Mouse (Mus musculus) MEL (cell line): ENCODE results near the gene Hsd17b14. TPM values are rescaled to one million over a fixed set of nuclear protein-coding genes. Genes with fewer than 3 reads are reported as not detected.

Experiments used
- DNase-seq: peaks from one replicate; pipeline ENCODE4 v3.0.0; 2011; ENCODE audit warnings: low read depth, low spot score
- H3K27ac ChIP-seq: 2 replicates; pipeline ENCODE4 v1.5.1; 2012; ENCODE audit warnings: low read depth, mild to moderate bottlenecking, control low read depth, low read length, moderate library complexity; ENCODE audit not compliant: control insufficient read depth
- H3K27me3 ChIP-seq, 2 experiments: fragments of 150-350 bp in 1 of 2; sonication (generic) in 1 of 2; 2 replicates each; pipeline ENCODE4 v1.6.1; 2012; ENCODE audit warnings: low read length in 2 of 2, mild to moderate bottlenecking in 2 of 2, improper control_type of control experiment in 1 of 2, moderate library complexity in 1 of 2; ENCODE audit not compliant: insufficient read depth in 2 of 2, control insufficient read depth in 1 of 2
- H3K36me3 ChIP-seq, 2 experiments: 2 replicates each; pipeline ENCODE4 v1.6.1; 2012 to 2014; ENCODE audit warnings: low read length in 2 of 2, improper control_type of control experiment in 1 of 2, inconsistent platforms in 1 of 2, mild to moderate bottlenecking in 1 of 2; ENCODE audit not compliant: insufficient read depth in 2 of 2, control insufficient read depth in 1 of 2
- H3K4me1 ChIP-seq, 2 experiments: fragments of 150-350 bp in 1 of 2; sonication (generic) in 1 of 2; 2 replicates each; pipeline ENCODE4 v1.6.1; 2012; ENCODE audit warnings: low read length in 2 of 2, improper control_type of control experiment in 1 of 2, mild to moderate bottlenecking in 1 of 2; ENCODE audit not compliant: insufficient read depth in 2 of 2, control insufficient read depth in 1 of 2
- H3K4me3 ChIP-seq, 2 experiments: fragments of 150-350 bp in 1 of 2; sonication (generic) in 1 of 2; 2 replicates each; pipeline ENCODE4 v1.5.1; 2012; ENCODE audit warnings: low read depth in 2 of 2, low read length in 2 of 2, mild to moderate bottlenecking in 2 of 2, moderate library complexity in 2 of 2, control low read depth in 1 of 2, improper control_type of control experiment in 1 of 2; ENCODE audit not compliant: control insufficient read depth in 1 of 2, insufficient read depth in 1 of 2
- H3K79me2 ChIP-seq: 2 replicates; pipeline ENCODE4 v1.6.1; 2012; ENCODE audit warnings: mild to moderate bottlenecking, low read length, moderate library complexity; ENCODE audit not compliant: control insufficient read depth, poor library complexity, insufficient read depth
- H3K9ac ChIP-seq: 2 replicates; pipeline ENCODE4 v1.6.1; 2012; ENCODE audit warnings: low read depth, mild to moderate bottlenecking, control low read depth, low read length, moderate library complexity; ENCODE audit not compliant: control insufficient read depth, poor library complexity, severe bottlenecking
- H3K9me3 ChIP-seq: fragments of 150-350 bp; sonication (generic); replicated peaks from 2 replicates; pipeline ENCODE4 v1.6.1; 2012; ENCODE audit warnings: mild to moderate bottlenecking, low read length, improper control_type of control experiment, moderate library complexity; ENCODE audit not compliant: insufficient read depth
- BHLHE40 ChIP-seq: IDR thresholded peaks from 2 replicates; pipeline ENCODE4 v1.6.1; 2012; ENCODE audit warnings: low read depth, mild to moderate bottlenecking, inconsistent platforms, low read length, improper control_type of control experiment, borderline replicate concordance
- CHD1 ChIP-seq: IDR thresholded peaks from 2 replicates; pipeline ENCODE4 v1.6.1; 2012; ENCODE audit warnings: low read depth, mild to moderate bottlenecking, inconsistent platforms, low read length, improper control_type of control experiment
- CHD2 ChIP-seq: IDR thresholded peaks from 2 replicates; pipeline ENCODE4 v1.6.1; 2011; ENCODE audit warnings: low read length, improper control_type of control experiment
- CTCF ChIP-seq, 3 experiments: IDR thresholded peaks in 2 of 3; conservative IDR thresholded peaks in 1 of 3; 2 replicates each; pipeline ENCODE4 v1.5.1; 2011 to 2012; ENCODE audit warnings: low read length in 3 of 3, low read depth in 2 of 3, mild to moderate bottlenecking in 2 of 3, improper control_type of control experiment in 1 of 3, inconsistent platforms in 1 of 3, mixed read lengths in 1 of 3, moderate library complexity in 1 of 3; ENCODE audit not compliant: control insufficient read depth in 1 of 3, insufficient read depth in 1 of 3, poor library complexity in 1 of 3, severe bottlenecking in 1 of 3
- E2F4 ChIP-seq: IDR thresholded peaks from 2 replicates; pipeline ENCODE4 v1.6.1; 2011; ENCODE audit warnings: low read depth, low read length, improper control_type of control experiment, borderline replicate concordance
- ELF1 ChIP-seq: IDR thresholded peaks from 2 replicates; pipeline ENCODE4 v1.6.1; 2014; ENCODE audit warnings: low read depth, mild to moderate bottlenecking, inconsistent platforms, low read length, improper control_type of control experiment, moderate library complexity
- EP300 ChIP-seq, 2 experiments: IDR thresholded peaks; 2 replicates each; pipeline ENCODE4 v1.6.1; 2011; ENCODE audit warnings: improper control_type of control experiment in 2 of 2, low read length in 2 of 2, low read depth in 1 of 2, mild to moderate bottlenecking in 1 of 2
- ETS1 ChIP-seq: IDR thresholded peaks from 2 replicates; pipeline ENCODE4 v1.6.1; 2012; ENCODE audit warnings: low read depth, mild to moderate bottlenecking, inconsistent platforms, low read length, improper control_type of control experiment, moderate library complexity
- GABPA ChIP-seq: IDR thresholded peaks from 2 replicates; pipeline ENCODE4 v1.6.1; 2012; ENCODE audit warnings: low read depth, mild to moderate bottlenecking, inconsistent platforms, low read length, improper control_type of control experiment, moderate library complexity
- GATA1 ChIP-seq: IDR thresholded peaks from 2 replicates; pipeline ENCODE4 v1.6.1; 2011; ENCODE audit warnings: low read depth, low read length, improper control_type of control experiment
- HCFC1 ChIP-seq: IDR thresholded peaks from 2 replicates; pipeline ENCODE4 v1.6.1; 2012; ENCODE audit warnings: low read depth, mild to moderate bottlenecking, inconsistent platforms, low read length, improper control_type of control experiment, moderate library complexity
- MAFK ChIP-seq: IDR thresholded peaks from 2 replicates; pipeline ENCODE4 v1.6.1; 2011; ENCODE audit warnings: low read depth, mild to moderate bottlenecking, low read length, improper control_type of control experiment, borderline replicate concordance
- MAX ChIP-seq: IDR thresholded peaks from 2 replicates; pipeline ENCODE4 v1.6.1; 2011; ENCODE audit warnings: low read length, improper control_type of control experiment
- MAZ ChIP-seq: IDR thresholded peaks from 2 replicates; pipeline ENCODE4 v1.6.1; 2012; ENCODE audit warnings: low read depth, mild to moderate bottlenecking, inconsistent platforms, low read length, improper control_type of control experiment
- MEF2A ChIP-seq: IDR thresholded peaks from 2 replicates; pipeline ENCODE4 v1.6.1; 2014; ENCODE audit warnings: low read depth, mild to moderate bottlenecking, inconsistent platforms, low read length, improper control_type of control experiment; ENCODE audit not compliant: poor library complexity, insufficient replicate concordance, severe bottlenecking; ENCODE audit errors: extremely low read depth
- MXI1 ChIP-seq: IDR thresholded peaks from 2 replicates; pipeline ENCODE4 v1.6.1; 2011; ENCODE audit warnings: mild to moderate bottlenecking, low read depth, low read length, improper control_type of control experiment
- MYB ChIP-seq: IDR thresholded peaks from 2 replicates; pipeline ENCODE4 v1.6.1; 2011; ENCODE audit warnings: mild to moderate bottlenecking, low read depth, low read length, improper control_type of control experiment
- MYC ChIP-seq: IDR thresholded peaks from 2 replicates; pipeline ENCODE4 v1.6.1; 2011; ENCODE audit warnings: low read depth, mild to moderate bottlenecking, low read length, improper control_type of control experiment, moderate library complexity
- NELFE ChIP-seq: IDR thresholded peaks from 2 replicates; pipeline ENCODE4 v1.6.1; 2011; ENCODE audit warnings: low read depth, low read length, improper control_type of control experiment
- NRF1 ChIP-seq: IDR thresholded peaks from 2 replicates; pipeline ENCODE4 v1.6.1; 2014; ENCODE audit warnings: low read depth, mild to moderate bottlenecking, inconsistent platforms, low read length, improper control_type of control experiment, moderate library complexity; ENCODE audit not compliant: poor library complexity, insufficient read depth, severe bottlenecking
- POLR2A ChIP-seq, 2 experiments: IDR thresholded peaks; 2 replicates each; pipeline ENCODE4 v1.6.1; 2011 to 2012; ENCODE audit warnings: low read length in 2 of 2, mild to moderate bottlenecking in 2 of 2, control low read depth in 1 of 2, improper control_type of control experiment in 1 of 2, low read depth in 1 of 2, moderate library complexity in 1 of 2; ENCODE audit not compliant: control insufficient read depth in 1 of 2, insufficient read depth in 1 of 2, poor library complexity in 1 of 2
- POLR2AphosphoS2 ChIP-seq: IDR thresholded peaks from 2 replicates; pipeline ENCODE4 v1.6.1; 2011; ENCODE audit warnings: low read length, improper control_type of control experiment
- POLR2AphosphoS5 ChIP-seq: IDR thresholded peaks from 2 replicates; pipeline ENCODE4 v1.6.1; 2012; ENCODE audit warnings: low read depth, borderline replicate concordance, mild to moderate bottlenecking, inconsistent platforms, low read length, moderate library complexity, mixed read lengths
- RCOR1 ChIP-seq: IDR thresholded peaks from 2 replicates; pipeline ENCODE4 v1.6.1; 2012; ENCODE audit warnings: low read depth, mild to moderate bottlenecking, inconsistent platforms, low read length, improper control_type of control experiment
- SIN3A ChIP-seq: IDR thresholded peaks from 2 replicates; pipeline ENCODE4 v1.6.1; 2012; ENCODE audit warnings: low read length, improper control_type of control experiment, inconsistent platforms
- TAL1 ChIP-seq: IDR thresholded peaks from 2 replicates; pipeline ENCODE4 v1.6.1; 2012; ENCODE audit warnings: mild to moderate bottlenecking, inconsistent platforms, low read length, moderate library complexity, mixed read lengths
- TBP ChIP-seq: IDR thresholded peaks from 2 replicates; pipeline ENCODE4 v1.8.0; 2011; ENCODE audit warnings: low read depth, low read length, improper control_type of control experiment
- TCF12 ChIP-seq: IDR thresholded peaks from 2 replicates; pipeline ENCODE4 v1.6.1; 2014; ENCODE audit warnings: low read depth, mild to moderate bottlenecking, inconsistent platforms, low read length, improper control_type of control experiment, moderate library complexity
- UBTF ChIP-seq: IDR thresholded peaks from 2 replicates; pipeline ENCODE4 v1.6.1; 2012; ENCODE audit warnings: low read depth, mild to moderate bottlenecking, inconsistent platforms, low read length, improper control_type of control experiment, moderate library complexity, borderline replicate concordance; ENCODE audit not compliant: insufficient read depth
- USF1 ChIP-seq: IDR thresholded peaks from 2 replicates; pipeline ENCODE4 v1.6.1; 2014; ENCODE audit warnings: low read depth, mild to moderate bottlenecking, inconsistent platforms, low read length, improper control_type of control experiment, moderate library complexity
- ZC3H11A ChIP-seq: IDR thresholded peaks from 2 replicates; pipeline ENCODE4 v1.6.1; 2012; ENCODE audit warnings: low read depth, mild to moderate bottlenecking, inconsistent platforms, low read length, improper control_type of control experiment
- ZMIZ1 ChIP-seq: IDR thresholded peaks from 2 replicates; pipeline ENCODE4 v1.6.1; 2012; ENCODE audit warnings: low read depth, mild to moderate bottlenecking, inconsistent platforms, low read length, improper control_type of control experiment, moderate library complexity
- ZNF384 ChIP-seq: IDR thresholded peaks from 2 replicates; pipeline ENCODE4 v1.6.1; 2012; ENCODE audit warnings: low read depth, mild to moderate bottlenecking, inconsistent platforms, low read length, improper control_type of control experiment
- polyA plus RNA-seq, 2 experiments: library from polyadenylated mRNA; stranded (reverse) in 1 of 2; unstranded in 1 of 2; fragments of >175 nt in 1 of 2; fragments of >200 nt in 1 of 2; gene quantifications; 2 replicates each; pipeline versions ENCODE4 v1.2.1 to v1.2.4; 2012; ENCODE audit warnings: low replicate concordance in 2 of 2, low read depth in 1 of 2; ENCODE audit not compliant: insufficient read length in 2 of 2, insufficient read depth in 1 of 2, missing spikeins in 1 of 2
- total RNA-seq: library from RNA; depleted of rRNA; stranded (reverse); fragments of 300-350 nt; gene quantifications from 2 replicates; pipeline ENCODE4 v1.2.3, GENCODE M21; 2012

Gene Hsd17b14
- total and polyA plus RNA-seq, 3 experiments = 2.0 to 9.3 TPM; not detected in 1

DNA sequence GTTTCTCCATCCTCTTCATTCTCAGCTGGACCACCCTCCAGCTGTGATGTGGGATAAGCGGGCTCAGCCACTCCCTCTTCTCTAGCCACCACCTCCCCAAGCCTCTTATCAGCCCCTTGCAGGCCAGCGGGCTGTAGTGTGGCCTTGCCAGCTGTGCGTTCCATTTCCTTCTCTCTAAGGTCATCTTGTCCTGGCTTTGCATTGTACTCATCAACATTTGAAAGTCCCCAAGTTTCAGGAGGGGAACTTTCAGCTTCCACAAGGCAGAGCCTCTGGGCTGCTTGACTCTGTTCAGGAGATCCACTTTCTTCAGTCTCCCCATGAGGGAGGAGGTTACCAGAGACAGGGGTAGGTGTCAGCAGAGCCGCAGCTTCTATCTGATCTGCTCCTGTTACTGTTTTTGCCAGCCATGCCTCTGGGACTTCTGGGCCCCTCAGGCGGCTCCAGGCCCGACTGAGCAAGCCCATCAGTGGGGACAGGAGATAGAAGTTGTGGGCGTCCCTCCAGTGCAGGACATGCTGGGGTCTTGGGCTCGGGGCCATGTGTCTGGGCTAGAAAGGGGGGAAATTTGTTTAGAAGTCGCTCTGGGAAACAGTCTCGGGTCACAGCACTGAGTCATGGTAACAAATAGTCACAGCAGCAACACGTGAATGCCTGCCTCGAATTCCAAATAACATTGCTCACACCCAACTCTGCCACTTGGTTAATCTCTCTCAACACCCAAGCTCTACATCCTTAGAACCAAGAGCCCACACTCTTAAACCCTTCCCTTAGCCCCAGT lies 29.7 kb upstream of the Hsd17b14 start:
- TF ChIP-seq E2F4 (no peak), ETS1 (peak; percentile 100), MYC (peak; percentile 57; the same call in 1 of the 2 replicates), GABPA (no peak), TCF12 (peak; percentile 99), POLR2AphosphoS2 (no peak), RCOR1 (peak; percentile 23; the same call in 1 of the 2 replicates), BHLHE40 (peak; percentile 58; the same call in 1 of the 2 replicates), CTCF (IDR thresholded peaks at IDR 0.05 in 2 of 3, conservative IDR thresholded peaks at IDR 0.05 in 1 of 3; ENCODE audit: control insufficient read depth in 1 of 3, insufficient read depth in 1 of 3, low read depth in 2 of 3, low read length in 3 of 3, poor library complexity in 1 of 3, severe bottlenecking in 1 of 3) (no peak), EP300 (IDR thresholded peaks at IDR 0.05; ENCODE audit: low read depth in 1 of 2, low read length in 2 of 2) (peak; percentile 86 to 95), SIN3A (peak; percentile 97), POLR2AphosphoS5 (no peak), MEF2A (no peak), UBTF (0 out of 2 replicates have a peak, but pooled peaks have one; percentile 52), TAL1 (peak; percentile 100), ZMIZ1 (peak; percentile 36; the same call in 1 of the 2 replicates), NELFE (no peak), NRF1 (no peak), MAZ (peak; percentile 75; the same call in 1 of the 2 replicates), ZNF384 (no peak), ZC3H11A (no peak), MAFK (peak; percentile 30; the same call in 1 of the 2 replicates), TBP (peak; percentile 56; the same call in 1 of the 2 replicates), CHD2 (no peak), MYB (no peak), CHD1 (no peak), MXI1 (peak; percentile 76), HCFC1 (no peak; the same call in 1 of the 2 replicates), GATA1 (peak; percentile 97), POLR2A (IDR thresholded peaks at IDR 0.05; ENCODE audit: control insufficient read depth in 1 of 2, insufficient read depth in 1 of 2, low read depth in 1 of 2, low read length in 2 of 2, poor library complexity in 1 of 2) (peak in 1 of 2 experiments; percentile 54; a peak in 2 of 4 replicates), MAX (peak; percentile 54; the same call in 1 of the 2 replicates), ELF1 (peak; percentile 39; the same call in 1 of the 2 replicates), USF1 (no peak)
- TF ChIP-seq, all 39 proteins: peak for 18
- no peaks in the 10 kb centered on the region for H3K9me3 ChIP-seq
- H3K4me3 ChIP-seq = peak overlapping the region; percentile 78 to 95
- H3K36me3 ChIP-seq = peaks cover 0 to 36% of the 10 kb centered on the region in 2 experiments; a peak in 2 of 4 replicates
- peak; percentile 92 for DNase-seq
- H3K27ac ChIP-seq = peak overlapping the region; percentile 87
- H3K27me3 ChIP-seq = no peaks in the 10 kb centered on the region
- peaks cover 27% of the 10 kb centered on the region for H3K79me2 ChIP-seq
- peaks cover 4 to 26% of the 10 kb centered on the region in 2 experiments; a peak in 3 of 4 replicates for H3K4me1 ChIP-seq
- peak overlapping the region; percentile 92 for H3K9ac ChIP-seq
